Mouse (Mus musculus) telencephalon, adult 2 months (tissue): ENCODE measurements around the gene Syncrip.
A peak's percentile ranks its signal among the peaks of the same experiment; 100 is the strongest.

Experiments
- DNase-seq: peaks from one replicate; pipeline ENCODE4 v3.0.0-alpha.2; 2011; ENCODE audit warnings: low read depth, low spot score

Gene Syncrip

GRCm38 (mm10) chr9:88482230-88482828, at the start of gene Syncrip:
TSS of gene Syncrip (minus strand) at chr9:88482574.
- DNase-seq = peak; percentile 84

GRCm38 (mm10) chr9:88529979-88530580, 47.7 kb upstream of the Syncrip start:
- DNase-seq = no peak

- DNase-seq = no peak
Observed at GRCm38 (mm10) chr9:88529571-88529970, 47.2 kb upstream of the Syncrip start.

DNA sequence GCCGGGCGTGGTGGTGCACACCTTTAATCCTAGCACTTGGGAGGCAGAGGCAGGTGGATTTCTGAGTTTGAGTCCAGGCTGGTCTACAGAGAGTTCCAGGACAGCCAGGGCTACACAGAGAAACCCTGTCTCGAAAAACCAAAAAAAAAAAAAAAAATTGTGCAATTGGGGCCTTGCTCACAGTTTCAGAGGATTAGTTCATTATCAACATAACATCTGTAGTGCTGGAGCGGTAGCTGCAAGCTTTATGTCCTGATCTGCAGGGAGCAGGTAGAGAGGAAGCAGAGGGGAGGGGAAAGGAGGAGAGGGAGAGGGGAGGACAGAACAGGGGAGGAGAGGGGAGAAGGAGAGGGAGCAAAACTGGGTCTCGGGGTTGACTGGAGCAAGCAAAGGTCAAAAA, 46.4 kb upstream of the Syncrip start:
- DNase-seq = no peak

- DNase-seq = no peak
Observed at GRCm38 (mm10) chr9:88527956-88528355, 45.6 kb upstream of the Syncrip start.

DNA sequence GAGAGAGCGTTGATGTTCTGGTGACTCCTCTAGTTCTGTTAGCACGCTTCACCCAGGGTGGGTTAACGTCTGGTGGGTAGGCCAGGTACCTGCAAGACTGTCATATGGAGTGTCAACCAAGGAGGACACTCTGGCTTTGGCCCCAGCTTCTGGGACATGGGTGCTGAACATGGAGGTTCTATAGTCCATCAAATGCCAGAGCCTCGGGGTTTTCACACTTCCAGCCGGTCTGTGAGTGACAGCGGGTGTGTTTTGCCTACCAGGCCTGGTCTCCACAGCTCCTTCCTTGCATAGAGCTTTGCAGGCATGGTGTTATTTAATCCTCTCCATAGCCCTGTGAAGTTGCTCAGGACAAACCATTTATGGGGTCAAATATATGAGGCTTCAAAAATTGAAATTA, 43.0 kb upstream of the Syncrip start:
- no peak for DNase-seq

GRCm38 (mm10) chr9:88524796-88525195, 42.4 kb upstream of the Syncrip start:
- no peak for DNase-seq

GRCm38 (mm10) chr9:88524367-88524766, 42.0 kb upstream of the Syncrip start:
- DNase-seq = no peak

DNA sequence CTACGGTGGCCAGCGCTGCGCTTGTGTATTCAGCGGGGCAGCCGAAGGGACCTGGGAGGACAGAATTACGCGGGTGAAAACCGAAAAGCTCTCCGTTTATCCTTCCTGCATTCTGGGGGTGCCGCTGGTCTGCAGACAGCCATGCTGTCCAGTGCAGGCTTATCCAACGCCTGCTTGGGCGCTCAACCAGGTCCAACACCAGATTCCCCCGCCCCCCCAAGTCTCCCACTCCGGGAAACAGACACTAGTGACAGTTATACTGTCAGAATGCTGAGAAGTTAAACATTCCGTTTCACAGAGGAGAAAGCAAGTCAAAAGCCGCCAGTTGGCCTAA, 40.9 kb upstream of the Syncrip start:
- no peak for DNase-seq

DNA sequence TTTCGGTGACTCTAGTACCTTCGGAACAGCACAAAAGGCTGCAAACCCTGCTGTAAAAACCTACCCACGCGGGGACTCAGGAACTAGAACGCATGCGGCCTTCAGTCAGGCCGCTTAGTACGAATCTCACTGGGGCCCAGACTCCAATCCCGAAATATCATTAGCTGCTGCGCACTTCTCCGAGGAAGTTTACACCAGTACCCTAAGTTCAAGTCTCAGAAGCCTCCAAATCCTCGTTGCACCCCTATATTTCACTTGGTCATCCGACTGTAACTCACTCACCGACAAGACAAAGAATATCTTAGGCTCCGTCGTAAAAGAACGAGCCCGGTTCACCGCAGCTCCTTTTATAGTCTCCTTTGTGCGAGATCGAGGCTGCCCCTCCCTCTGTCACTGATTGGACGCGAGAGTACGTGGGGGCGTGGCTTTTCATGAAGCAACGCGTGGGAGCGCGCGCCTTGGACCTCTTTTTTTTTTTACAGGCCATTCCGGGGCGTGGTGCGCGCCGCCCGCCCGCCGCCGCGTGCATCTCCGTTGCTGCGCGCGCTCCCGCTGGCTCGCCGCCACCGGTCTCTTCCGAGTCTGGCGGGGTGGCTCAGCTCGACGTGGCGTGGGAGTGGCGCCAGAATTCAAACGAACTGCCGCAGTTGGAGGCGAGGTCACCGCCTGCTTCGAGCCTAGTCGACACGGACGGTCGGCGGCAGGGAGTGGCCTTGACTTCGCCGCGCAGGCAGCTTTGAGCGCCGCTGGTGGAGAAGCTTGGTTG, 40.4 kb upstream of the Syncrip start:
- DNase-seq = peak; percentile 93

DNA sequence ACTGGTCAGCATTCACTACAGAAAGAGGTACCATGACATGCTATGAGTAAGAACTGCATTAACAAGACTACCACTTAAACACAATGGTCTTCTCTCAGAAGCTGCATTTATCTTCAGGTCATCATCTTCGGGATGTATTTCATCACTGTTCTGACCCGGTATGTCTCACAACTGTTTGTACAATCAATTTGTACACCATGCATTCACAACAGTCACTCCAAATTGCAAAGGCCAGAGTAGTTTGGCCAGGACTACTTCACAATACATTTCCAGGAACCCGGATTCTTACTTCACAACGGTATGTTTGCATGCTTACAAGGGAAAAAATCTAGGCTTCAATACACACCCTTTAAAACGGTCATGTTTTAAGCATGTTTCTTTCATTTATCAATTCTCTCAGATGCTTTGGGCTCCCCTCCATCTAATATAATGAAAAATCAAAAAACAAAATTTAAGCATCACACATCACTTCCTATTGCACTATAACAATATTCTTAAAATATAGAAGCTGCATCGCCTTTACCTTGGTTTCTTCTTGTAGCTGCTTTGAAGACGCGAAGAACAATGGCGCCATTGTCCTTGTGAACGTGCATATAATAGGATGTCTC, 39.7 kb upstream of the Syncrip start:
- DNase-seq = peak; percentile 11

DNA sequence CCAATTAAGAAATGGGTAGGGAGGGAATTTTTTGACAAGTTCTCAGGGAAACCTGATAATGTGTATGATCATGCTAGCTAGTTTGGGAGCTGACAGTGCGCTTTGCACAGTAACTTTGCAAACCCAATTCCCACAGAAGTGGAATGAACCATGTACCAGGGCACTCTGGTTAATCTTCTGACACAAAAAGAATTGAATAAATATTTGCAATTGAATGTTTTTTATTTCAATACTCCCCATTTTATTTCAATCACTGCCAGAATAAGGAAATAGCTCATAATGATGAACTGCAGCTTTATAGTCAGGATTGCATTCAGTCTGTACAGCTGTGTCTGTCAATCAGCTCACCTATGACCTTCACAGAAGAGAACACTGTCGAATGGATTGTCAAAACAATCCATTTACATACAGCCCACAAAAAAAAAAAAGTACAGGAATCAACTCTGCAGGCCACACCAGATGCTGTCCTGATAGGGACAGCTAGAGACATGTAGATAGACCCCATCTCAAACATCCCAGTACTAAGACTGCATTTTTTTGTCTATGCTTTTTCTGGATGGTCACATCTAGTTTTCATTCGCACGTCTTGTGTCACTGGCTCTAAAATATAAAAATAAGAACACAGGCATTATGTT, 38.6 kb upstream of the Syncrip start:
- DNase-seq = no peak

DNA sequence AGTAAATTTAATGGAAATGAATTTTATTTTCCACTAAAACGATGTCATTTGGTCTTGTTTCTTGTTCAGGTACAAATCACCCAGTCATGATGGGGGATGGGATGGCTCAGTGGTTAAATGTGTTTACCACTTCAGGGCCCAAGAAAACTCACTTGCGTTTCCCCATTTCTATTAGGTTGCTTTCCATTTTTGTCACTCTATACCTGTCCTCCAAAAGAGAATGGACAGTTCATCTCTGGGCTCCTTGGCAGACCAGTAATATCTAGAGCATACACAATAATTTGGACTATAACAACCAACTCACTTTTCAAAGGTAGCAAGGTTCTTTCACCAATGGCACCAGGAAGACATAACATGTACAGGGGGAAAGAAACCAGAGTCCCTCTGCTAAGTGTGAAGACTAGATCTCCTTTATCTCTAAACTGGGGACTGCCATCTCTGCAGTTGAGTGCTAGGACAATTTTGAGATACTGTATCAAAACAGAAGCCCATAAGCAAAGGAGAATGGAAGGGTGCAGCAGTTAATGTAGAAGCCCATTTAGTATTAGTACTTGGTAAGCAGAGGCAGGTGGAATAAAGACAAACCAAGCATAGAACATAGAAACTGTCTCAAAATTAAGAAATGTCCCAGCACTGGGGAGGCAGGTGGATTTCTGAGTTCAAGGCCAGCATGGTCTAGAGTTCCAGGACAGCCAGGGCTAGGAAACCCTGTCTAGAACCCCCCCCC, 37.9 kb upstream of the Syncrip start:
- DNase-seq = no peak

DNA sequence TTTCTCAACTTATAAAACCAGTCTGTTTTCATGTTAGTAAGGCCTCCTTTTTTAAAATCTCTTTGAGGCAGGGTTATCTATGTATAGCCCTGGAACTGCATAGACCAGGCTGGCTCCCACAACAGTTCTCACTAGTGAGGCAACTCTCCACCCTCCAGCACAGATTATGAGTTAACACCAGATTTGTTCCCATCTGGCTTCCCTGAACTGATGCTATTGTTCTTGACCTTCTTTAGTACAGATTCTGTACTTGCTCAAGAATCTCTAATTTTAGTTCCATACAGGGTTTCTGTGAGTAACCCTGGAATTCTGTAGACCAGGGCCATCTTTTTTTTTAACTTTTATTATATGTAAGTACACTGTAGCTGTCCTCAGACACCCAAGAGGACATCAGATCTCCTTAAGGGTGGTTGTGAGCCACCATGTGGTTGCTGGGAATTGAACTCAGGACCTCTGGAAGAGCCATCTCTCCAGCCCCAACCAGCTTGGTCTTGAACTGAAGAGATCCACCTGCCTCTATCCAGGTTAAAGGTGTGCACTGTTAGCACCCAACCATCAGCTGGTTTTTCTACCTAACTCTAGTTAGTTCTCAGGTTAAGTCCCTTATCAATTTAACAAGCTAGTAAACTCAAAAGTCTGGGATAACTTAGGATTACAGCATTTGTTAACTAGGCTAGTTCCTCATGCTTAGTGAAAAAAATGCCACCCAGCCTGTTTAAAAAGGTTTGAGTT, 37.2 kb upstream of the Syncrip start:
- peak; percentile 6 for DNase-seq

GRCm38 (mm10) chr9:88516361-88516995, 34.1 kb upstream of the Syncrip start:
- no peak for DNase-seq

DNA sequence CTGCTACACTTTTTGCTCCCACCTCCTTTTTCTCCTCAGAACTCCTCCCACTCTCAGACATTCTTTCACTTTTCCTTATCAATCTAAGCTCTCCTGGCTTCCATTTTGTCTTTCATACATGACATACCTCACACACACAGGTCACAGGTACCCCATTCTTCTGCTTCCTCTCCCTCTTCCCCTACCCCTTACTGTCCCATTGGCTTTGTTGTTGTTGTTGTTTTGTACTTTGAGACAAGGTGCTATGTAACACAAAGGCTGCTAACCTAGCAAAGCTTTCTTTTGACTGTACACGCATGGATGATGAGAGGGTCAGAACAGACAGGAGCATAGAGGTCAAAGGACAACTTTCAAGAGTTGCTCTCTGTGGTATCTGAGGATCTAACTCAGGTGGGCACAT, 33.2 kb upstream of the Syncrip start:
- no peak for DNase-seq

DNA sequence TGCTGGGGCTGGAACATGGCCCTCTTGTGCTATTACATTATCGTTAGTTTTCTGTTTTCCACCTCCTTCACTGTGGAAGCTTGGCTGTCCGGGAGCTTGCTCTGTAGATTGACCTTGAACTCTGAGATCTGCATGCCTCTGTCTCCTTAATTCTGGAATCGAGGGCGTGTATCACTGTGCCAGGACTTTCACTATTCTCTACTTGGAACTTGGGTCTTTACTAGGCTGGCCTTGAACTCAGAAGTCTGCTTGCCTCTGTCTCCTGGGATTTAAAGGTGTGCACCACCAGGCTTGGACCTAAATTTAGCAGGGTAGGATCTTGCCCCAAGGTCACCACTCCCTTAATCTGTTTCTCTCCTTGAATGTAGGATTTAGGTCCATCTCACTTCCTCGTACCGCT, 19.5 kb upstream of the Syncrip start:
- DNase-seq = no peak

DNA sequence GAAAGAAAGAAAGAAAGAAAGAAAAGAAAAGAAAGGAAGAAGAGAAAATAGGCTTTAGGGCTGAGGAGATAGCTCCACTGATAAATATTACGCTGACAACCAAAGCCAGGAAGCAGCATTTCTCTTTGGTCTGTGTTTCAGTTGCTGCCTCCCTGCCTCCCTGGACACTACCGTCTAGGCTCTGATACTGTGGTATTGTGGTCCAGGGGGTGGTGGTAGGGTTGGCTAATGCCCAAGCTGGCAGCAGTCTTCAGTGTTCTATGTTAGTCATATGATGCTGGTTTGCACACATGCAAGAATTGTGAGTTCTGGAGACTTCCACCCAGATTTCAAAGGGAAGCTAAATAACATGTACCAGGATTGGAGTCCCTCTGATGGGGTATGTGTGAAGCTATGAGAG, 17.7 kb upstream of the Syncrip start:
- DNase-seq = no peak

- DNase-seq = no peak
Observed at GRCm38 (mm10) chr9:88492522-88492921, 10.1 kb upstream of the Syncrip start.

GRCm38 (mm10) chr9:88484531-88484930, 2.2 kb upstream of the Syncrip start:
- no peak for DNase-seq
